Mouse (Mus musculus) myocyte (in vitro differentiated cells): ENCODE data around the gene Cpn2.

ENCODE experiments used
- CEBPB ChIP-seq: IDR thresholded peaks from 2 replicates; pipeline ENCODE4 v1.6.1; 2011; ENCODE audit warnings: mild to moderate bottlenecking, moderate library complexity; ENCODE audit not compliant: poor library complexity, insufficient read depth, severe bottlenecking
- E2F4 ChIP-seq: IDR thresholded peaks from one replicate; pipeline ENCODE4 v1.6.1; 2011; ENCODE audit warnings: mild to moderate bottlenecking, control low read depth, moderate library complexity; ENCODE audit not compliant: insufficient read depth
- MAX ChIP-seq: IDR thresholded peaks from one replicate; pipeline ENCODE4 v1.6.1; 2011; ENCODE audit warnings: low read depth, mild to moderate bottlenecking, control low read depth
- MYOD1 ChIP-seq, 3 experiments: IDR thresholded peaks; one replicate each; pipeline ENCODE4 v1.6.1; 2011; ENCODE audit warnings: control low read depth in 2 of 3, low read depth in 2 of 3, mild to moderate bottlenecking in 2 of 3, moderate library complexity in 1 of 3; ENCODE audit not compliant: insufficient read length in 2 of 3, control insufficient read depth in 1 of 3
- MYOG ChIP-seq, 3 experiments: IDR thresholded peaks; one replicate each; pipeline ENCODE4 v1.6.1; 2011; ENCODE audit warnings: control low read depth in 2 of 3, low read depth in 2 of 3, mild to moderate bottlenecking in 2 of 3; ENCODE audit not compliant: insufficient read length in 2 of 3, control insufficient read depth in 1 of 3, insufficient read depth in 1 of 3
- POLR2A ChIP-seq: IDR thresholded peaks from one replicate; pipeline ENCODE4 v1.6.1; 2011; ENCODE audit warnings: low read depth, mild to moderate bottlenecking, control low read depth, moderate library complexity; ENCODE audit not compliant: insufficient read length
- POLR2AphosphoS2 ChIP-seq: IDR thresholded peaks from one replicate; pipeline ENCODE4 v1.6.1; 2011; ENCODE audit warnings: low read depth, control low read depth; ENCODE audit not compliant: insufficient read length
- REST ChIP-seq: IDR thresholded peaks from one replicate; pipeline ENCODE4 v1.6.1; 2011; ENCODE audit warnings: mild to moderate bottlenecking, control low read depth, moderate library complexity; ENCODE audit not compliant: insufficient read depth, insufficient read length
- SRF ChIP-seq: IDR thresholded peaks from one replicate; pipeline ENCODE4 v1.6.1; 2011; ENCODE audit warnings: low read depth; ENCODE audit not compliant: control insufficient read depth, insufficient read length
- TCF12 ChIP-seq: IDR thresholded peaks from one replicate; pipeline ENCODE4 v1.6.1; 2011; ENCODE audit warnings: mild to moderate bottlenecking, control low read depth; ENCODE audit not compliant: poor library complexity, insufficient read depth, severe bottlenecking
- TCF3 ChIP-seq: IDR thresholded peaks from one replicate; pipeline ENCODE4 v1.6.1; 2011; ENCODE audit warnings: low read depth, control low read depth; ENCODE audit not compliant: insufficient read length
- USF1 ChIP-seq: IDR thresholded peaks from one replicate; pipeline ENCODE4 v1.6.1; 2011; ENCODE audit warnings: low read depth, mild to moderate bottlenecking, control low read depth, moderate library complexity

DNA sequence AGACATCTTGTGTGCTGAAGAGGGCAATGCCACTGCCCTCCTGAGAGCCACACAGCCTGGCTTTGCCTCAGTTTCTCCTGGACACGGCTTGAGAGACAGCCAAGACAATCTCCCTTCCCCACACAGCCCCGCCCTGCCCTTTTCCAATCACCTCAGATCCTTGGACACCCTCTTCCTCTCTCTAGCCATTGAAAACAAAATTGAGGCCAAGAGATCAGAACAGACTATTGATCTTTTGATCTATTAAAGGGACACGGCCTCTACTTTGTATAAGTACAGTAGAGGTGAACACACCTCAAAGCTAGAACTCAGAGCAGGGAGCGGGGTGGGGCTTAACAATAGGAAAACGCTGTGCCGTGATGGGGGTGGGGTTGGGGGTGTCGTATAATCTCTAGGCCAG is 8.9 kb downstream of the Cpn2 start:
- TF ChIP-seq POLR2A (no peak), USF1 (no peak), TCF12 (no peak), POLR2AphosphoS2 (no peak), MAX (no peak), TCF3 (no peak), MYOD1 (IDR thresholded peaks at IDR 0.05; ENCODE audit: control insufficient read depth in 1 of 3, insufficient read length in 2 of 3, low read depth in 2 of 3) (no peak), E2F4 (no peak), REST (no peak), MYOG (IDR thresholded peaks at IDR 0.05; ENCODE audit: control insufficient read depth in 1 of 3, insufficient read depth in 1 of 3, insufficient read length in 2 of 3, low read depth in 2 of 3) (no peak), CEBPB (no peak), SRF (no peak)
